Mouse (Mus musculus) MEL (cell line): ENCODE measurements around the gene Prnd. TPM values are rescaled to one million over a fixed set of nuclear protein-coding genes. Genes with fewer than 3 reads are reported as not detected.

ENCODE experiments used
- DNase-seq: peaks from one replicate; pipeline ENCODE4 v3.0.0; 2011; ENCODE audit warnings: low read depth, low spot score
- H3K27ac ChIP-seq: 2 replicates; pipeline ENCODE4 v1.5.1; 2012; ENCODE audit warnings: low read depth, mild to moderate bottlenecking, control low read depth, low read length, moderate library complexity; ENCODE audit not compliant: control insufficient read depth
- H3K27me3 ChIP-seq, 2 experiments: fragments of 150-350 bp in 1 of 2; sonication (generic) in 1 of 2; 2 replicates each; pipeline ENCODE4 v1.6.1; 2012; ENCODE audit warnings: low read length in 2 of 2, mild to moderate bottlenecking in 2 of 2, improper control_type of control experiment in 1 of 2, moderate library complexity in 1 of 2; ENCODE audit not compliant: insufficient read depth in 2 of 2, control insufficient read depth in 1 of 2
- H3K36me3 ChIP-seq, 2 experiments: 2 replicates each; pipeline ENCODE4 v1.6.1; 2012 to 2014; ENCODE audit warnings: low read length in 2 of 2, improper control_type of control experiment in 1 of 2, inconsistent platforms in 1 of 2, mild to moderate bottlenecking in 1 of 2; ENCODE audit not compliant: insufficient read depth in 2 of 2, control insufficient read depth in 1 of 2
- H3K4me1 ChIP-seq, 2 experiments: fragments of 150-350 bp in 1 of 2; sonication (generic) in 1 of 2; 2 replicates each; pipeline ENCODE4 v1.6.1; 2012; ENCODE audit warnings: low read length in 2 of 2, improper control_type of control experiment in 1 of 2, mild to moderate bottlenecking in 1 of 2; ENCODE audit not compliant: insufficient read depth in 2 of 2, control insufficient read depth in 1 of 2
- H3K4me3 ChIP-seq, 2 experiments: fragments of 150-350 bp in 1 of 2; sonication (generic) in 1 of 2; 2 replicates each; pipeline ENCODE4 v1.5.1; 2012; ENCODE audit warnings: low read depth in 2 of 2, low read length in 2 of 2, mild to moderate bottlenecking in 2 of 2, moderate library complexity in 2 of 2, control low read depth in 1 of 2, improper control_type of control experiment in 1 of 2; ENCODE audit not compliant: control insufficient read depth in 1 of 2, insufficient read depth in 1 of 2
- H3K79me2 ChIP-seq: 2 replicates; pipeline ENCODE4 v1.6.1; 2012; ENCODE audit warnings: mild to moderate bottlenecking, low read length, moderate library complexity; ENCODE audit not compliant: control insufficient read depth, poor library complexity, insufficient read depth
- H3K9ac ChIP-seq: 2 replicates; pipeline ENCODE4 v1.6.1; 2012; ENCODE audit warnings: low read depth, mild to moderate bottlenecking, control low read depth, low read length, moderate library complexity; ENCODE audit not compliant: control insufficient read depth, poor library complexity, severe bottlenecking
- H3K9me3 ChIP-seq: fragments of 150-350 bp; sonication (generic); replicated peaks from 2 replicates; pipeline ENCODE4 v1.6.1; 2012; ENCODE audit warnings: mild to moderate bottlenecking, low read length, improper control_type of control experiment, moderate library complexity; ENCODE audit not compliant: insufficient read depth
- BHLHE40 ChIP-seq: IDR thresholded peaks from 2 replicates; pipeline ENCODE4 v1.6.1; 2012; ENCODE audit warnings: low read depth, mild to moderate bottlenecking, inconsistent platforms, low read length, improper control_type of control experiment, borderline replicate concordance
- CHD1 ChIP-seq: IDR thresholded peaks from 2 replicates; pipeline ENCODE4 v1.6.1; 2012; ENCODE audit warnings: low read depth, mild to moderate bottlenecking, inconsistent platforms, low read length, improper control_type of control experiment
- CHD2 ChIP-seq: IDR thresholded peaks from 2 replicates; pipeline ENCODE4 v1.6.1; 2011; ENCODE audit warnings: low read length, improper control_type of control experiment
- GABPA ChIP-seq: IDR thresholded peaks from 2 replicates; pipeline ENCODE4 v1.6.1; 2012; ENCODE audit warnings: low read depth, mild to moderate bottlenecking, inconsistent platforms, low read length, improper control_type of control experiment, moderate library complexity
- JUND ChIP-seq: IDR thresholded peaks from 2 replicates; pipeline ENCODE4 v1.6.1; 2011; ENCODE audit warnings: low read depth, mild to moderate bottlenecking, improper control_type of control experiment, low read length
- MAX ChIP-seq: IDR thresholded peaks from 2 replicates; pipeline ENCODE4 v1.6.1; 2011; ENCODE audit warnings: low read length, improper control_type of control experiment
- MXI1 ChIP-seq: IDR thresholded peaks from 2 replicates; pipeline ENCODE4 v1.6.1; 2011; ENCODE audit warnings: mild to moderate bottlenecking, low read depth, low read length, improper control_type of control experiment
- MYB ChIP-seq: IDR thresholded peaks from 2 replicates; pipeline ENCODE4 v1.6.1; 2011; ENCODE audit warnings: mild to moderate bottlenecking, low read depth, low read length, improper control_type of control experiment
- NELFE ChIP-seq: IDR thresholded peaks from 2 replicates; pipeline ENCODE4 v1.6.1; 2011; ENCODE audit warnings: low read depth, low read length, improper control_type of control experiment
- NRF1 ChIP-seq: IDR thresholded peaks from 2 replicates; pipeline ENCODE4 v1.6.1; 2014; ENCODE audit warnings: low read depth, mild to moderate bottlenecking, inconsistent platforms, low read length, improper control_type of control experiment, moderate library complexity; ENCODE audit not compliant: poor library complexity, insufficient read depth, severe bottlenecking
- POLR2A ChIP-seq, 2 experiments: IDR thresholded peaks; 2 replicates each; pipeline ENCODE4 v1.6.1; 2011 to 2012; ENCODE audit warnings: low read length in 2 of 2, mild to moderate bottlenecking in 2 of 2, control low read depth in 1 of 2, improper control_type of control experiment in 1 of 2, low read depth in 1 of 2, moderate library complexity in 1 of 2; ENCODE audit not compliant: control insufficient read depth in 1 of 2, insufficient read depth in 1 of 2, poor library complexity in 1 of 2
- RAD21 ChIP-seq: IDR thresholded peaks from 2 replicates; pipeline ENCODE4 v1.6.1; 2011; ENCODE audit warnings: mild to moderate bottlenecking, low read depth, low read length, improper control_type of control experiment
- TAL1 ChIP-seq: IDR thresholded peaks from 2 replicates; pipeline ENCODE4 v1.6.1; 2012; ENCODE audit warnings: mild to moderate bottlenecking, inconsistent platforms, low read length, moderate library complexity, mixed read lengths
- TBP ChIP-seq: IDR thresholded peaks from 2 replicates; pipeline ENCODE4 v1.8.0; 2011; ENCODE audit warnings: low read depth, low read length, improper control_type of control experiment
- TCF12 ChIP-seq: IDR thresholded peaks from 2 replicates; pipeline ENCODE4 v1.6.1; 2014; ENCODE audit warnings: low read depth, mild to moderate bottlenecking, inconsistent platforms, low read length, improper control_type of control experiment, moderate library complexity
- UBTF ChIP-seq: IDR thresholded peaks from 2 replicates; pipeline ENCODE4 v1.6.1; 2012; ENCODE audit warnings: low read depth, mild to moderate bottlenecking, inconsistent platforms, low read length, improper control_type of control experiment, moderate library complexity, borderline replicate concordance; ENCODE audit not compliant: insufficient read depth
- USF1 ChIP-seq: IDR thresholded peaks from 2 replicates; pipeline ENCODE4 v1.6.1; 2014; ENCODE audit warnings: low read depth, mild to moderate bottlenecking, inconsistent platforms, low read length, improper control_type of control experiment, moderate library complexity
- USF2 ChIP-seq, 2 experiments: IDR thresholded peaks; 2 replicates each; pipeline ENCODE4 v1.6.1; 2011 to 2012; ENCODE audit warnings: improper control_type of control experiment in 2 of 2, low read length in 2 of 2, borderline replicate concordance in 1 of 2, inconsistent platforms in 1 of 2, low read depth in 1 of 2, mild to moderate bottlenecking in 1 of 2; ENCODE audit not compliant: insufficient read depth in 1 of 2
- ZKSCAN1 ChIP-seq: IDR thresholded peaks from 2 replicates; pipeline ENCODE4 v1.6.1; 2012; ENCODE audit warnings: low read depth, mild to moderate bottlenecking, inconsistent platforms, low read length, improper control_type of control experiment, moderate library complexity
- ZMIZ1 ChIP-seq: IDR thresholded peaks from 2 replicates; pipeline ENCODE4 v1.6.1; 2012; ENCODE audit warnings: low read depth, mild to moderate bottlenecking, inconsistent platforms, low read length, improper control_type of control experiment, moderate library complexity
- ZNF384 ChIP-seq: IDR thresholded peaks from 2 replicates; pipeline ENCODE4 v1.6.1; 2012; ENCODE audit warnings: low read depth, mild to moderate bottlenecking, inconsistent platforms, low read length, improper control_type of control experiment
- polyA plus RNA-seq, 2 experiments: library from polyadenylated mRNA; stranded (reverse) in 1 of 2; unstranded in 1 of 2; fragments of >175 nt in 1 of 2; fragments of >200 nt in 1 of 2; gene quantifications; 2 replicates each; pipeline versions ENCODE4 v1.2.1 to v1.2.4; 2012; ENCODE audit warnings: low replicate concordance in 2 of 2, low read depth in 1 of 2; ENCODE audit not compliant: insufficient read length in 2 of 2, insufficient read depth in 1 of 2, missing spikeins in 1 of 2
- total RNA-seq: library from RNA; depleted of rRNA; stranded (reverse); fragments of 300-350 nt; gene quantifications from 2 replicates; pipeline ENCODE4 v1.2.3, GENCODE M21; 2012

The Prnd gene
- total and polyA plus RNA-seq, 3 experiments = 0.06 TPM; not detected in 2

DNA sequence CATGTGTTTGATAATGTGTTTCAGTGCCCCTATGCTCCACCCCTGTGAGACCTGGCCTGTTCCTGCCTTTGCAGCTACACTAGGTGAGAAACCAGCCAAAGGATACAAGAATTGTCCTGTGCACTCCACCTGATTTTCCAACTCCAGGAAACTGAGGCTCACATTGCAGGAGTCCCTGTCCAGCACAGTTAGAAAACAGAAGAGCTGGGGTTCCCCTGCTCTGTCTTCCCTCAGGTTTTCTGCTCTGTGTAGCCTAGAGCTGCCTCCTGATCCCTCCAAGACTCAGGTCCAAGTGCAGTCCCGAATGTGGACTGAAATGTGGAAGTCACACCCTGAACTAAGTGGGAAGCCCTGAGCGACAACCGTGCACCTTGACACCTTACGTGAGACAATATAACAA, 3.0 kb downstream of the Prnd start:
- no peaks in the 10 kb centered on the region for H3K27me3 ChIP-seq
- H3K4me1 ChIP-seq = peaks cover 0 to 3% of the 10 kb centered on the region in 2 experiments; a peak in 1 of 4 replicates
- no peak overlapping the region for H3K9ac ChIP-seq
- H3K9me3 ChIP-seq = no peaks in the 10 kb centered on the region
- no peak overlapping the region for H3K27ac ChIP-seq
- H3K36me3 ChIP-seq = peaks cover 0 to 2% of the 10 kb centered on the region in 2 experiments; a peak in 1 of 4 replicates
- no peaks in the 10 kb centered on the region for H3K79me2 ChIP-seq
- no peak for TF ChIP-seq CHD1
- no peak for TF ChIP-seq RAD21
- TF ChIP-seq ZKSCAN1 = no peak
- TF ChIP-seq TAL1 = no peak
- no peak for TF ChIP-seq TCF12
- no peak for TF ChIP-seq JUND
- TF ChIP-seq TBP = no peak
- no peak for TF ChIP-seq NELFE
- no peak overlapping the region for H3K4me3 ChIP-seq
- DNase-seq = no peak

DNA sequence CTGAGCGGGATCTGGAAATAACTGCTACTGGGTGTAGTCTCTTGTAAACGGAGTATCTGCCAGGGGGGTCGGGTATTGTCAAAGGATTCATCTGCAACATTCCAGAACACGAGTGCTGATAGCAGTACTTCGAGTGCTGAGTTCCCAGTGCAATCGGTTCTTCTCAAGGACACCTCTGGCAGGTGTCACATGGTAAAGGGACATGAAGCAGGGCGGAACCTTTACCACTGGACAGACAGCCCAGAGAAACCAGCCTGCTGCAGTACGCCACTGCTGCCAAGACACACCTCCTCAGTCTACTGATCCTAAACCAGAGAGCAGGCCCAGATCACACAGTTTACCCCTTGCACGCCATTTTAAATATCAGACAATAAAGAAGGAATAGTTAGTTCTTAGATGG, 4.2 kb downstream of the Prnd start:
- no peak overlapping the region for H3K27ac ChIP-seq
- H3K27me3 ChIP-seq = no peaks in the 10 kb centered on the region
- H3K79me2 ChIP-seq = no peaks in the 10 kb centered on the region
- H3K4me3 ChIP-seq = peak overlapping the region; percentile 44 to 57
- H3K9ac ChIP-seq = peak overlapping the region; percentile 45
- TF ChIP-seq JUND (no peak), USF2 (IDR thresholded peaks at IDR 0.05; ENCODE audit: borderline replicate concordance in 1 of 2, insufficient read depth in 1 of 2, low read depth in 1 of 2, low read length in 2 of 2) (no peak), MXI1 (no peak), USF1 (no peak), ZNF384 (no peak), NRF1 (no peak), GABPA (no peak), CHD2 (no peak), POLR2A (IDR thresholded peaks at IDR 0.05; ENCODE audit: control insufficient read depth in 1 of 2, insufficient read depth in 1 of 2, low read depth in 1 of 2, low read length in 2 of 2, poor library complexity in 1 of 2) (no peak), MAX (no peak), TBP (no peak), TAL1 (no peak), BHLHE40 (no peak), UBTF (no peak), MYB (no peak), ZMIZ1 (no peak)
- TF ChIP-seq, all 39 proteins: peak for 0
- Histone ChIP-seq H3K9me3 (no peaks in the 10 kb centered on the region), H3K4me1 (peaks cover 0 to 3% of the 10 kb centered on the region in 2 experiments; a peak in 1 of 4 replicates), H3K36me3 (peaks cover 0 to 2% of the 10 kb centered on the region in 2 experiments; a peak in 1 of 4 replicates)
- no peak for DNase-seq
